Mouse (Mus musculus): Measurements from ENCODE around the gene Gtf2ird2. TPM values are rescaled to one million over a fixed set of nuclear protein-coding genes. Genes with fewer than 3 reads are reported as not detected.
A peak's percentile ranks its signal among the peaks of the same experiment; 100 is the strongest.

Gtf2ird2 gene
- polyA plus RNA-seq, 1 experiment from 2014 or later = 4.4 TPM

DNA sequence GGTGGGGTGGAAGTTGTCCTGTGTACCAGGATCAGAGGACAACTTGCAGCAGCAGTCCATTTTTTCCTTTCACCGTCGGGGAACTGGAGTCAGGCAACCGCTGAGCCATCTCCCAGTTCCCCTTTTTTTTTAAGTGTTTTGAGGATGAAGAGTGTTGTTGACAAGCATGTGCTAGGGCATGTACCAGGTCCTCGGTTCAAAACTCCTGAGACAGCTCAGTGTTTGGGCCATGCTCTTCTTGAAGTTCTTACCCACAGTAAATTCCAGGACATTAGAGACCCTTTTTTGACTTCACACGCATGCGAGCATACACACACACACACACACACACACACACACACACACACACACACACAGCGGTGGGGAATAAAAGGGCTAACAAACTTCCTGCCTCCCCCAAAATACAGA lies 49.4 kb downstream of the Gtf2ird2 start:
- 31% methylated on average over 7 of the region's 7 CpGs for WGBS
- Histone ChIP-seq H3K9ac (replicated peaks; ENCODE audit: low read depth) (no peak overlapping the region), H3K27ac (ENCODE audit: low read length) (peak overlapping the region; percentile 74), H3K9me3 (ENCODE audit: low read length) (no peaks in the 10 kb centered on the region), H3K36me3 (ENCODE audit: insufficient read depth, low read length) (peaks cover 11% of the 10 kb centered on the region; the same call in 1 of the 2 replicates), H3K27me3 (replicated peaks; ENCODE audit: insufficient read depth, low read length) (no peaks in the 10 kb centered on the region), H3K4me1 (ENCODE audit: insufficient read depth, low read depth, low read length) (peaks cover 13% of the 10 kb centered on the region; the same call in 1 of the 2 replicates), H3K4me3 (ENCODE audit: low read depth, low read length) (no peak overlapping the region), H3K4me2 (replicated peaks; ENCODE audit: low read depth, low read length) (no peak overlapping the region)
- DNase-seq (ENCODE audit: low spot score) (peak; percentile 44), ATAC-seq (no peak)
- TF ChIP-seq CTCF (IDR thresholded peaks at IDR 0.05) (no peak), EP300 (IDR thresholded peaks at IDR 0.05) (no peak)

DNA sequence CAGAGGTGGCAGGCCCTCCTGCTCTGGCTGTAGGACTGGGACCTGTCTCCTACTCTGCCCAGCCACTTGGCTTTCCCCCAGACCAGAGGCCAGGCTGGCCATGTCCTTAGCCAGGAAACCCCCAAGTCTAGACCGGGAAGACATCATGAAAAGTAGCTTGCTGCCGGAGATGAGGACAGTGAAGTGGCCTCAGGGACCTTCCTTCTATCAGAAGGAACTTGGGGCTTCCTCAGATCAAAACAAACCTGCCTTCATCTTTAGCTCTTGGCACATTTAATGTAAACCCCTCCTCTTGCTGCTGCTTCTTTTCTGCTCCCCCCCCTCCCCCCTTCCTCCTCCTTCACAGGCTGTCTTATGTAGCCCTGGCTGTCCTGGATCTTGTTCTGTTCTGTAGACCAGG lies 50.4 kb downstream of the Gtf2ird2 start:
- H3K27ac ChIP-seq (ENCODE audit: low read length) = peak overlapping the region; percentile 43; the same call in 1 of the 2 replicates
- no peak for ATAC-seq
- no peak overlapping the region for H3K4me3 ChIP-seq (ENCODE audit: low read depth, low read length)
- H3K36me3 ChIP-seq (ENCODE audit: insufficient read depth, low read length) = peaks cover 20% of the 10 kb centered on the region; the same call in 1 of the 2 replicates
- TF ChIP-seq EP300 (IDR thresholded peaks at IDR 0.05) (no peak), CTCF (IDR thresholded peaks at IDR 0.05) (no peak)
- DNase-seq (ENCODE audit: low spot score) = no peak
- no peaks in the 10 kb centered on the region for H3K27me3 ChIP-seq (replicated peaks; ENCODE audit: insufficient read depth, low read length)
- H3K4me2 ChIP-seq (replicated peaks; ENCODE audit: low read depth, low read length) = no peak overlapping the region
- 36% methylated on average over 2 of the region's 2 CpGs for WGBS
- H3K4me1 ChIP-seq (ENCODE audit: insufficient read depth, low read depth, low read length) = peaks cover 13% of the 10 kb centered on the region; the same call in 1 of the 2 replicates
- no peaks in the 10 kb centered on the region for H3K9me3 ChIP-seq (ENCODE audit: low read length)
- no peak overlapping the region for H3K9ac ChIP-seq (replicated peaks; ENCODE audit: low read depth)

DNA sequence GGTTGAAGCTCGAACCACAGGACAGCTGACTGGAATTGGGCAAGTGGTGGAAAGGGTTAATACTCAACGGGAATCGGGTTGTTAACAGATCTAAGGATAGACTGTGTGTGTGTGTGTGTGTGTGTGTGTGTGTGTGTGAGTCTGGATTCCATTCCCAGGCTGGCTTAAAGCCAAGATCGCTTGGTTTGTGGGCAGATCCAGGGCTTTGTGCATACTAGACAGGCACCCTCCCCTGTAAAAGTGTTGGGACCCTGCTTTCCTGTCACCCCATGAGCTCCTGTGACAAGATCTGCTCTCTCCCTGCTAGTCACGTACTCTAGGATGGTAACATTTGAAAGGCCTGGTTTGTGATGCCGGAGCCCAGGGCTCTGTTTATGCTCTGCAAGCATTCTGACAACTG lies 51.3 kb downstream of the Gtf2ird2 start:
- WGBS = 10% methylated on average over 6 of the region's 6 CpGs
- Histone ChIP-seq H3K36me3 (ENCODE audit: insufficient read depth, low read length) (peaks cover 29% of the 10 kb centered on the region; the same call in 1 of the 2 replicates), H3K4me1 (ENCODE audit: insufficient read depth, low read depth, low read length) (peaks cover 13% of the 10 kb centered on the region; the same call in 1 of the 2 replicates), H3K9me3 (ENCODE audit: low read length) (no peaks in the 10 kb centered on the region), H3K4me2 (replicated peaks; ENCODE audit: low read depth, low read length) (no peak overlapping the region), H3K27me3 (replicated peaks; ENCODE audit: insufficient read depth, low read length) (no peaks in the 10 kb centered on the region), H3K9ac (replicated peaks; ENCODE audit: low read depth) (no peak overlapping the region), H3K27ac (ENCODE audit: low read length) (peak overlapping the region; percentile 60; the same call in 1 of the 2 replicates), H3K4me3 (ENCODE audit: low read depth, low read length) (no peak overlapping the region)
- no peak for TF ChIP-seq CTCF (IDR thresholded peaks at IDR 0.05)
- TF ChIP-seq EP300 (IDR thresholded peaks at IDR 0.05) = no peak
- ATAC-seq = peak; percentile 13; the same call in 1 of the 2 replicates
- peak; percentile 59 for DNase-seq (ENCODE audit: low spot score)

DNA sequence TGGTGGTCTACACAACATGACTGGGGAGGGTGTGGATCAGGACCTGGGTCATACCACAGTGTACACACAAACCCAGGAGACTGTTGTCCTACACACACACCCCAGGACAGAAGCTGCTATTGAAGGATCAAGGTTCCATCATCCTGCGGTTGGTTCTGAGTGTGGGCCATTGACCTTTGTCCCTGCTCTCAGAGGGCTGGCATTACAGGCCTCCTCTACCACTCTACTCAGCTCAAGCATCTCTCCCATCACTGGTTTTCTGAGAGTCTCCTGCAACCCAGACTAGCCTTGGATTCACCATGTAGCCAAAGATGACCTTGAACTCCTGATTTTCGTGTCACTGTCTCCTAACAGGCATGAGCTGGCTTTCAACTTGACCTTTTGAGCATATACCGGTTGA lies 52.4 kb downstream of the Gtf2ird2 start:
- H3K9ac ChIP-seq (replicated peaks; ENCODE audit: low read depth) = no peak overlapping the region
- 74% methylated on average over 3 of the region's 3 CpGs for WGBS
- H3K27me3 ChIP-seq (replicated peaks; ENCODE audit: insufficient read depth, low read length) = no peaks in the 10 kb centered on the region
- H3K9me3 ChIP-seq (ENCODE audit: low read length) = no peaks in the 10 kb centered on the region
- ATAC-seq (no peak), DNase-seq (ENCODE audit: low spot score) (no peak)
- peaks cover 40% of the 10 kb centered on the region for H3K36me3 ChIP-seq (ENCODE audit: insufficient read depth, low read length)
- H3K27ac ChIP-seq (ENCODE audit: low read length) = no peak overlapping the region
- peaks cover 13% of the 10 kb centered on the region; the same call in 1 of the 2 replicates for H3K4me1 ChIP-seq (ENCODE audit: insufficient read depth, low read depth, low read length)
- TF ChIP-seq EP300 (IDR thresholded peaks at IDR 0.05) (no peak), CTCF (IDR thresholded peaks at IDR 0.05) (no peak)
- no peak overlapping the region for H3K4me2 ChIP-seq (replicated peaks; ENCODE audit: low read depth, low read length)
- H3K4me3 ChIP-seq (ENCODE audit: low read depth, low read length) = no peak overlapping the region

DNA sequence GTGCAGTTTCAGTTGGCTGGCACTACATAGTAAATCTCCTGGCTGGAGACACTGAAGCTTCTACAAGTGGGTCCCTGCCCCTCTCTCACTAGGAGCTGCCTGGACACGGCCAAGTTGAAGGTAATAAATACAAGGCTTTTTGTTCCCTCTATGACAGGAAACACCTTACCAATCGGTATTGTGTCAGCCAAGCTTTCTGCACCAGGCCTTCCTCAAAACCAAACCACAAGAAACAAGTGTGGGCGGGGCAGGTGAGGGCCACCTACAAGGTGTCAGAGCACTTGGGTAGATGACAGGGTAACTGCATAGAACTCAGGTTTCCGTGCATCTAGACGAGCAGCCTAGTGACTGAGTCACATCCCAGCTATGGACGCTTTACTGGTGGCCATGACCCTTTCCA lies 53.0 kb downstream of the Gtf2ird2 start:
- H3K36me3 ChIP-seq (ENCODE audit: insufficient read depth, low read length) = peaks cover 46% of the 10 kb centered on the region
- WGBS = 58% methylated on average over 6 of the region's 6 CpGs
- peak; percentile 8; the same call in 1 of the 2 replicates for ATAC-seq

DNA sequence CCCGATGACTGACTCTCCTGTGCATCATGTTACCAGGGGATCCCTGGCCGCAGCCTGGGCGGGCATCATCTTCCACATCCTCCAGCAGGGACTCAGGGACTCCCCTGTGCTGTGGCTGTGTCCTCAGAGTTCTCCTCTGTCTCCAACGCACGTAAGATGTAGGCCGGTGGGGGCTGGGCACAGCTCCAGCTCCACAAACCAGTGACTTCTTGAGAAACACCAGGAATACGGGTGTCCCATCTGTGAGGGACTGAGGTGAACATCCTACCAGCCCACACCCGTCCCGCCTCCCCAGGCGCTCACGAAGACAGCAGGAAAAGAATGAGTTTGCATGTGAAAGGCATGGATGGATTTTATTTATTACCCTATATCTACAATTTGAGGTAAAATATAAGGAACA lies 53.7 kb downstream of the Gtf2ird2 start:
- no peak overlapping the region for H3K4me2 ChIP-seq (replicated peaks; ENCODE audit: low read depth, low read length)
- H3K9ac ChIP-seq (replicated peaks; ENCODE audit: low read depth) = no peak overlapping the region
- no peak overlapping the region for H3K27ac ChIP-seq (ENCODE audit: low read length)
- TF ChIP-seq EP300 (IDR thresholded peaks at IDR 0.05) (no peak), CTCF (IDR thresholded peaks at IDR 0.05) (no peak)
- ATAC-seq (no peak), DNase-seq (ENCODE audit: low spot score) (no peak)
- peaks cover 52% of the 10 kb centered on the region for H3K36me3 ChIP-seq (ENCODE audit: insufficient read depth, low read length)
- 89% methylated on average over 11 of the region's 11 CpGs for WGBS
- H3K4me3 ChIP-seq (ENCODE audit: low read depth, low read length) = no peak overlapping the region
- H3K4me1 ChIP-seq (ENCODE audit: insufficient read depth, low read depth, low read length) = peaks cover 8% of the 10 kb centered on the region; the same call in 1 of the 2 replicates
- no peaks in the 10 kb centered on the region for H3K27me3 ChIP-seq (replicated peaks; ENCODE audit: insufficient read depth, low read length)
- no peaks in the 10 kb centered on the region for H3K9me3 ChIP-seq (ENCODE audit: low read length)

More for the DNA sequence above, 53.0 kb downstream of the Gtf2ird2 start:
- TF ChIP-seq CTCF (IDR thresholded peaks at IDR 0.05) (no peak), EP300 (IDR thresholded peaks at IDR 0.05) (no peak)
- Histone ChIP-seq H3K4me1 (ENCODE audit: insufficient read depth, low read depth, low read length) (peaks cover 13% of the 10 kb centered on the region; the same call in 1 of the 2 replicates), H3K4me3 (ENCODE audit: low read depth, low read length) (no peak overlapping the region), H3K9me3 (ENCODE audit: low read length) (no peaks in the 10 kb centered on the region), H3K9ac (replicated peaks; ENCODE audit: low read depth) (no peak overlapping the region), H3K4me2 (replicated peaks; ENCODE audit: low read depth, low read length) (no peak overlapping the region), H3K27me3 (replicated peaks; ENCODE audit: insufficient read depth, low read length) (no peaks in the 10 kb centered on the region), H3K27ac (ENCODE audit: low read length) (no peak overlapping the region)
- DNase-seq (ENCODE audit: low spot score) = peak; percentile 53

Data from lung, postnatal 0 days (tissue).